Mouse (Mus musculus) spleen, postnatal 14 days (tissue): Measurements from ENCODE around the gene Fxr2.
"Not testable (repeated sequence)": the region's sequence is repeated elsewhere in the genome, so short reads cannot be mapped to it uniquely, and the experiment has no call there.

Experiments
- DNase-seq, 2 experiments: peaks; one replicate each; pipeline ENCODE4 v3.0.0; 2021 to 2022; ENCODE audit warnings: low spot score in 2 of 2

The Fxr2 gene

GRCm38 (mm10) chr11:69683576-69683975 lies 50.8 kb downstream of the Fxr2 start:
- DNase-seq: no peak

GRCm38 (mm10) chr11:69684128-69684745 lies 51.4 kb downstream of the Fxr2 start:
- DNase-seq: no peak

- no peak for DNase-seq
Observed at GRCm38 (mm10) chr11:69684936-69685335, 52.1 kb downstream of the Fxr2 start.

DNA sequence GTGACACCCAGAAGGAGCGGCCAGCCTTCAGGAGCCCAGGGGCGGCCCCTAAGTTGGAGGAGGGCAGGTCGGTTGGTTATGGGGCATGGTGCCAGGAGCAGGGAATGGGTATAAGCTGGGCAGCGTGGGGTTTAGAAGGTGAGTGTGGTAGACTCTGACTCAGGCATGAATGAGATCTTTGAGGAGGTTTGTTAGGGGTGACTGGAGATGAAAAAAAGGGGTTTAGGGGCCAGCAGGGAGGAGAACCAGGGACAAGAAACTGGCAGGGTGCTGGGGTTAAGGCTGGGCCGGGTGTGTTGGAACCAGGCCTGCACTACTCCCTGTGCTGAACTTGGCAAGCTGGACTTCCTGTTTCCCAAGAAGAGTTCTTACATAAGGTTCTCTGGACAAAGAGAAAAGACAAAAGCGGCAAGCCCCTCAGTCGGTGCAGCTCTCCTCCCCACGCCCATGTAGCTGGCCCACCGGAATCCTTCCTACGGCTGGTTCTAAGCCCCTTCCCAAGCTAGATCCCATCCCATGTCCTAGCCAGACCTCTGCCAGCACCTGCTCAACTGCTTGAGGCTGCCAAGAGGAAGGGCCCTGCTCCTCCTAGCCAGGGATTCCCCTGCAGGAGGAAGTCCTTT lies 52.8 kb downstream of the Fxr2 start, which contains the start of gene Tnfsf13:
Tnfsf13 (minus strand) TSS at position 259 of the 623 bp plus-strand sequence.
- DNase-seq: no peak

- DNase-seq: no peak
Observed at GRCm38 (mm10) chr11:69686377-69686776, 53.6 kb downstream of the Fxr2 start.

- DNase-seq: no peak
Observed at GRCm38 (mm10) chr11:69687061-69687460, 54.3 kb downstream of the Fxr2 start.

DNA sequence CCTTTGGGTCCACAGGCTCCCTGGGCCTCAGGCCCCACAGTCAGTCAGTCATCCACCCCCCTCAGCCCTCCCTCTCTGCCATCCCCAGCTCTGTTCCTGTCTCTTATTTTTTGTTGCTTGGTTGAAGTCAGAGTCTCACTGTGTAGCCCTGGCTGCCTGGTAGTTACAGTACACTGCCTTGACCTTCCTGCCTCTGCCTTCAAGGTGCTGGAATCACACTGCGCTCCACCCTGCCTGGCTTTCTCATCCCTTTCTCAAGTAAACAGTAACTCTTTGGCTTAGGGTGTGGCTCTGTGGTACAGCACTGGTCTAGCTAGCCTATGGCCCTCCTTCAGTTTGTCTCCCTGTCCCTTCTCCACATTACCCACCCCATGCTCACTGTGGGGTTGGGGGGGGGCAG lies 57.1 kb downstream of the Fxr2 start:
- no peak for DNase-seq

GRCm38 (mm10) chr11:69692196-69692811 lies 59.5 kb downstream of the Fxr2 start:
- DNase-seq: no peak

DNA sequence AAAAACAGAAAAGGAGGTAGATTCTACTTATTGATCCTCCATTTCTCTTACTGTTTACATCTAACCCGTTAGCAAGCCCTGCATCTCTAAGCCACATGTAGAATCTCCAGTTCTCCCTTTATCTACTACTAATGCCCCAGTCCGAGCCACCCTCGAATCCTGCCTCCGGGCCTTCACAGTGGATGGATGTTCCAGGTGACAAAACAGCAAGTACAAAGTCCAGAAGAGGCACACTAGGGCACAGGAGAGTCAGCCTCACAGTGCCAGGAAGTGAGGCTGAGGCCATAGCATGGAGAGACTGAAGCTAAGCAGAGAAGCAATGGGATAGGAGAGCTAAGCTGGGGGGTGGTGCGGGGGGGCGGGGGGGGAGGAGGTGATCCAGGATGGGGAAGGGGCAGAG lies 60.1 kb downstream of the Fxr2 start:
- no peak for DNase-seq

GRCm38 (mm10) chr11:69693421-69693965 lies 60.7 kb downstream of the Fxr2 start:
- DNase-seq: no peak

DNA sequence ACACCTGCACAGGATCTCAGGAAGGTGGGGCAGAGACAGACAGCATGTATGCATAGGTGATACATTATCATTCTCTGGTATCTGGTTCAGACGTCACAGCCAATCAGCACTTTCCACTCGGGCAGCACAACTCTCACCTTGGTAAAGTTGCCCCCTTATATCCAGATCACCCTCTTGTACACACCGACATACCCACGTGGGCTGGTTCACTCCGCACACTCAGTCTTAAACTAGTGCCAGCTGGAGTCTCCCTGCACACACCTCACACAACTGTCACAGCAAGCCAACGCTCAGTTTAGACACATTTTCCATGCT lies 62.2 kb downstream of the Fxr2 start:
- DNase-seq: no peak

- no peak for DNase-seq
Observed at GRCm38 (mm10) chr11:69695361-69696181, 62.8 kb downstream of the Fxr2 start, which contains the start of the genes Tnfsf12 and Tnfsfm13. Gene Tnfsf12, minus strand, starts transcription at chr11:69695849. Gene Tnfsfm13, minus strand, starts transcription at chr11:69696098.

GRCm38 (mm10) chr11:69697396-69697795 lies 64.6 kb downstream of the Fxr2 start:
- DNase-seq: no peak

- DNase-seq: no peak
Observed at GRCm38 (mm10) chr11:69698574-69698973, 65.8 kb downstream of the Fxr2 start.

GRCm38 (mm10) chr11:69699595-69699994 lies 66.8 kb downstream of the Fxr2 start:
- DNase-seq: no peak

GRCm38 (mm10) chr11:69702886-69703285 lies 70.1 kb downstream of the Fxr2 start:
- DNase-seq: not testable (repeated sequence)
